Mouse (Mus musculus) heart, adult 2 months (tissue): Measurements from ENCODE around the gene Prodh2. TPM values are rescaled to one million over a fixed set of nuclear protein-coding genes. Genes with fewer than 3 reads are reported as not detected.

ENCODE experiments used
- DNase-seq, 2 experiments: peaks; one replicate each; pipeline ENCODE4 v3.0.0; 2021
- H3K27ac ChIP-seq: fragments of 200-600 bp; 2 replicates; pipeline ENCODE4 v1.8.1; 2022
- H3K27me3 ChIP-seq: fragments of 200-500 bp; 2 replicates; pipeline ENCODE4 v1.6.1; 2012; ENCODE audit warnings: mild to moderate bottlenecking, low read length, inconsistent platforms, mixed read lengths; ENCODE audit not compliant: control insufficient read depth, insufficient read depth
- H3K36me3 ChIP-seq: fragments of 200-500 bp; 2 replicates; pipeline ENCODE4 v1.6.1; 2012; ENCODE audit warnings: low read length, inconsistent platforms; ENCODE audit not compliant: control insufficient read depth, insufficient read depth
- H3K4me1 ChIP-seq: fragments of 200-500 bp; 2 replicates; pipeline ENCODE4 v1.6.1; 2011; ENCODE audit warnings: low read length; ENCODE audit not compliant: control insufficient read depth, insufficient read depth
- H3K4me3 ChIP-seq: fragments of 200-600 bp; 2 replicates; pipeline ENCODE4 v1.8.1; 2022
- H3K79me2 ChIP-seq: fragments of 200-500 bp; replicated peaks from 2 replicates; pipeline ENCODE4 v1.6.1; 2012; ENCODE audit warnings: mild to moderate bottlenecking, inconsistent platforms, low read length, moderate library complexity, mixed read lengths; ENCODE audit not compliant: control insufficient read depth, insufficient read depth
- H3K9ac ChIP-seq: fragments of 200-500 bp; 2 replicates; pipeline ENCODE4 v1.6.1; 2012; ENCODE audit warnings: low read depth, mild to moderate bottlenecking, control low read depth, inconsistent platforms, low read length, mixed read lengths
- CTCF ChIP-seq: fragments of 200-600 bp; IDR thresholded peaks from 2 replicates; pipeline ENCODE4 v1.8.1; 2022; ENCODE audit warnings: antibody characterized with exemption, mild to moderate bottlenecking, moderate library complexity
- EP300 ChIP-seq: fragments of 200-500 bp; IDR thresholded peaks from 2 replicates; pipeline ENCODE4 v1.6.1; 2011; ENCODE audit warnings: low read depth, low read length, control low read depth; ENCODE audit not compliant: insufficient read depth
- POLR2A ChIP-seq: fragments of 200-500 bp; IDR thresholded peaks from 2 replicates; pipeline ENCODE4 v1.6.1; 2011; ENCODE audit warnings: mild to moderate bottlenecking, low read depth, low read length, control low read depth; ENCODE audit not compliant: insufficient read depth
- WGBS: fragments of 180-500 bp; shearing (Covaris S2); methylation state at CpG from one replicate; pipeline ENCODE4 v1.1.7; 2018; 5-methylcytosine and 5-hydroxymethylcytosine counted together
- intact Hi-C: fragments of 180-260 bp; cut with DNase I; formaldehyde crosslinking; loops from one replicate; pipeline ENCODE4 v1.15.1; 2025
- polyA plus RNA-seq: library from polyadenylated mRNA; depleted of rRNA; stranded (reverse); fragments of >200 nt; gene quantifications from 2 replicates; pipeline ENCODE4 v1.2.3, GENCODE M21; 2012
- total RNA-seq, 2 experiments: library from RNA; stranded (reverse); gene quantifications; 2 replicates each; pipeline ENCODE4 v1.2.3; 2021

Prodh2 gene
- total and polyA plus RNA-seq, 3 experiments: not detected

GRCm38 (mm10) chr7:30522871-30523270 lies 29.4 kb downstream of the Prodh2 start:
- Histone ChIP-seq H3K27me3 (no peaks in the 10 kb centered on the region), H3K4me1 (no peaks in the 10 kb centered on the region), H3K4me3 (no peak overlapping the region), H3K36me3 (no peaks in the 10 kb centered on the region), H3K27ac (no peak overlapping the region), H3K79me2 (no peaks in the 10 kb centered on the region), H3K9ac (no peak overlapping the region)
- TF ChIP-seq EP300 (no peak), CTCF (no peak), POLR2A (no peak)
- 93% methylated on average over 10 of the region's 10 CpGs for WGBS
- intact Hi-C loops: no loop called here
- DNase-seq: no peak

- intact Hi-C loops: no loop called here
- no peak for DNase-seq
- 73% methylated on average over 6 of the region's 6 CpGs for WGBS
Observed at GRCm38 (mm10) chr7:30524487-30524886, 31.1 kb downstream of the Prodh2 start.

DNA sequence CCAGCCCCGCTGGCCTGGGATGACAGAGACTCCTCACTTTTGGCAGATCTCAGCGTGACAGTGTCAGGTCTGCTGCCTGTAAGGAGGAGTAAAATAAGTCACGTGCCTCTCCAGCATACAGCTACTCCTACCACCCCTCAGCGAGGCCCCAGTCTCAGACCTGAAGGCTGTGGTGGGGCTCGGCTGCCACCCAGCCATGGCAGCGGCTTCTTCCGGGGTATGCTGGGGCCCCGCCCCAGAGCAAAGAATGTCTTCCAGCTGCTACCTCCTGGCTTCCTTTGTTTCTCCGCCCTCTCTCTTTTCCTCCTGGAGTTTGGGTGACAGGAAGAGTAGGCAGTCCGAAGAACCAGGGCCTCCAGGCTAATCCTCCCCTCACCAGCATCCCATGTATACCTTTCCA lies 32.5 kb downstream of the Prodh2 start:
- Histone ChIP-seq H3K36me3 (no peaks in the 10 kb centered on the region), H3K9ac (no peak overlapping the region), H3K79me2 (no peaks in the 10 kb centered on the region), H3K4me3 (no peak overlapping the region), H3K27me3 (no peaks in the 10 kb centered on the region), H3K4me1 (no peaks in the 10 kb centered on the region), H3K27ac (no peak overlapping the region)
- no peak for DNase-seq
- 60% methylated on average over 10 of the region's 10 CpGs for WGBS
- TF ChIP-seq EP300 (no peak), POLR2A (no peak), CTCF (no peak)
- intact Hi-C loops: no loop called here

More at GRCm38 (mm10) chr7:30524487-30524886, 31.1 kb downstream of the Prodh2 start:
- H3K36me3 ChIP-seq: no peaks in the 10 kb centered on the region
- H3K27me3 ChIP-seq: no peaks in the 10 kb centered on the region
- no peaks in the 10 kb centered on the region for H3K79me2 ChIP-seq
- H3K27ac ChIP-seq: no peak overlapping the region
- H3K4me1 ChIP-seq: no peaks in the 10 kb centered on the region
- no peak overlapping the region for H3K9ac ChIP-seq
- H3K4me3 ChIP-seq: no peak overlapping the region
- no peak for TF ChIP-seq EP300
- no peak for TF ChIP-seq CTCF
- no peak for TF ChIP-seq POLR2A

GRCm38 (mm10) chr7:30526399-30526798 lies 33.0 kb downstream of the Prodh2 start:
- H3K79me2 ChIP-seq: no peaks in the 10 kb centered on the region
- TF ChIP-seq POLR2A (no peak), EP300 (no peak), CTCF (no peak)
- H3K9ac ChIP-seq: no peak overlapping the region
- 65% methylated on average over 17 of the region's 17 CpGs for WGBS
- H3K36me3 ChIP-seq: no peaks in the 10 kb centered on the region
- no peak overlapping the region for H3K4me3 ChIP-seq
- H3K27ac ChIP-seq: no peak overlapping the region
- DNase-seq: no peak
- no peaks in the 10 kb centered on the region for H3K4me1 ChIP-seq
- intact Hi-C loops: no loop called here
- H3K27me3 ChIP-seq: no peaks in the 10 kb centered on the region

- Histone ChIP-seq H3K36me3 (no peaks in the 10 kb centered on the region), H3K9ac (no peak overlapping the region), H3K27me3 (no peaks in the 10 kb centered on the region), H3K4me3 (no peak overlapping the region), H3K79me2 (no peaks in the 10 kb centered on the region), H3K27ac (no peak overlapping the region), H3K4me1 (no peaks in the 10 kb centered on the region)
- no peak for TF ChIP-seq EP300
- TF ChIP-seq POLR2A: no peak
- TF ChIP-seq CTCF: no peak
- 94% methylated on average over 14 of the region's 14 CpGs for WGBS
- DNase-seq: no peak
- intact Hi-C loops: no loop called here
Observed at GRCm38 (mm10) chr7:30526981-30527380, 33.6 kb downstream of the Prodh2 start.

DNA sequence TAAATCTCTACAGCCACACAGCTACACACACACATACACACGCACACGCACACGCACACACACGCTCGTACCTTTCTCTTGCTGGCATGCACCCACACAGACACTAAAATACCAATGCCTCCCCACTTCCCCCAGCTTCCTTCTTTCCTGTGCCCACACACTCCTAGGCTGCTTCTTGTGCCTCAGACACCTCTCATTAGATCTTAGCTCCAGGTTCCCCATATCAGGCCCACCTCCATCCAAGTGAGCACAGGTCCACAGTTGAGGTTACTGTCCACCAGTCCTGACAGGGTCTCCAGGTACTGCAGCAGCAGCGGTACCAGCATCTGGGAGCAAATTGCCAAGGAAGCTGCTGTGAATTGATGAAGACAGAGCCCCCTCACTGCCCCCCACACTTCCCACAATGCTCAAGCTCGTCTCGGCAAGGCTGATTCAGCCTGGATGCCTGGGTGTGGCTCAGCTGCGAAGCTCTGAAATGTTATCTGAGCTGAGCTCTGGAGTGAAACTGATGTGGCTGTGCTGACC lies 37.9 kb downstream of the Prodh2 start:
- peaks cover 3% of the 10 kb centered on the region; the same call in 1 of the 2 replicates for H3K4me1 ChIP-seq
- 88% methylated on average over 9 of the region's 9 CpGs for WGBS
- H3K9ac ChIP-seq: no peak overlapping the region
- H3K79me2 ChIP-seq: no peaks in the 10 kb centered on the region
- TF ChIP-seq POLR2A (no peak), EP300 (no peak), CTCF (no peak)
- H3K27me3 ChIP-seq: no peaks in the 10 kb centered on the region
- intact Hi-C loops: loop anchor here (5.0 kb wide), 1 partner anchor 159 kb away; no protein-coding TSS in a partner anchor
- DNase-seq: no peak
- no peak overlapping the region for H3K4me3 ChIP-seq
- H3K27ac ChIP-seq: no peak overlapping the region
- no peaks in the 10 kb centered on the region for H3K36me3 ChIP-seq
